Mouse (Mus musculus) lung, adult 2 months (tissue): Measurements from ENCODE around the gene Ghrh.

Source experiments
- CTCF ChIP-seq: fragments of 200-500 bp; IDR thresholded peaks from 2 replicates; pipeline ENCODE4 v1.5.1; 2011; ENCODE audit warnings: mild to moderate bottlenecking, low read length, control low read depth; ENCODE audit not compliant: insufficient read depth
- POLR2A ChIP-seq: fragments of 200-500 bp; IDR thresholded peaks from 2 replicates; pipeline ENCODE4 v1.6.1; 2011; ENCODE audit warnings: low read depth, mild to moderate bottlenecking, control low read depth, low read length, borderline replicate concordance; ENCODE audit errors: extremely low read depth

DNA sequence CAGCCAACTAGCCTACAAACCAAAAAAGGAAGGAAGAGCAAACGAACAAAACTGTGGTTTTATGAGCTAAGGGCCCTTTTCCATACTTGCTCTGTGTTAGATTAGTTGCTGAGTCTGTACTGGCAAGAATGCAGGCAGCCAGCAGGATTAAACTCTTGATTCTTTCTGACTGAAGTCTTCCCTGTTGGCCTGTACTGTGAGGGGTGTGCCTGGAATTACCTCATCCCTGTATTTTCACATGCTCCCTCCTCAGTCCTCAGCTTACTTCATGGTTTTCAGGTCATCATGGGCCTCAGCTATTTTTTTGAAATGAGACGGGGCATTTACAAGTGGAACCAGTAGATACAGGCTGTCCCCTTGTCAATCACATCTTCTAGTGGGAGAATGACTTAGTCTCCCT is 22.1 kb downstream of the Ghrh start:
- TF ChIP-seq CTCF, result no peak
- TF ChIP-seq POLR2A, result no peak
